Mouse (Mus musculus) brain, adult 2 months (tissue): Measurements from ENCODE around the gene Ppp4r4.
"Not testable (repeated sequence)": the region's sequence is repeated elsewhere in the genome, so short reads cannot be mapped to it uniquely, and the experiment has no call there.

ENCODE experiments used
- DNase-seq: peaks from one replicate; pipeline ENCODE4 v3.0.0; 2011; ENCODE audit warnings: low read depth, low spot score

The Ppp4r4 gene

DNA sequence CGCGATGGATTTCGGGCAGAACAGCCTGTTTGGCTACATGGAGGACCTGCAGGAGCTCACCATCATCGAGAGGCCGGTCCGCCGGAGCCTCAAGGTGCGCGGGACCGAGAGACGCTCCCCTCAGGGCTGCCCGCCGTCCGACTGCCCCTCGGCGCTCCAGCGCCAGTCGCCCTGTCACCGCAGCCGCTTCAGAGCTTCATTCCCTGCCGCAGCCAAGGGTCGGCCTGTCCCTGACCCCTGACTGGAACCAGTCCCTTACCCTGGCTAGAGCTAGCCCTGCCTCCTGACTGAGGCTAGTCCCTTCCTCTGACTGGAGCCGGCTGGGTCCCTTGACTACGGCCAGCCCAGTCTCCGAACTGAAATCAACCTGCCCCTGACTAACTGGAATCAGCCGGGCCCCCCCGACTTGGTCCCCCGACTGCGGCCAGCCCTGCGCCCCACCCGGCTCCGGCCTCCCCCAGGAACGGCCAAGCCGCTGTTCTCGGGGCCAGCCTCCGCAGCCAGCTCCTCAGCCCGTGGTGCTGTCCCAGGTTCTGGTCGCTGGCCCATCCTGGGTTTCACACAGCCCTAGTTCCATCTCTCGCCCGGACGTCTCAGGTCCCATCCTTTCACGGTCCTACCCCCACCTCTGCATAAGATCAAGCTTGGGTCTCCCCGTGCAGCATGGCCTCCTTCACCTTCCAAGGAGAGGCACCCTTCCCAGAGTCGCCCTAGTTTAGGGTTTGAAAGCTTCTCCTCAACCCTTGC is 739 bp downstream of the Ppp4r4 start:
- peak; percentile 18 for DNase-seq

DNA sequence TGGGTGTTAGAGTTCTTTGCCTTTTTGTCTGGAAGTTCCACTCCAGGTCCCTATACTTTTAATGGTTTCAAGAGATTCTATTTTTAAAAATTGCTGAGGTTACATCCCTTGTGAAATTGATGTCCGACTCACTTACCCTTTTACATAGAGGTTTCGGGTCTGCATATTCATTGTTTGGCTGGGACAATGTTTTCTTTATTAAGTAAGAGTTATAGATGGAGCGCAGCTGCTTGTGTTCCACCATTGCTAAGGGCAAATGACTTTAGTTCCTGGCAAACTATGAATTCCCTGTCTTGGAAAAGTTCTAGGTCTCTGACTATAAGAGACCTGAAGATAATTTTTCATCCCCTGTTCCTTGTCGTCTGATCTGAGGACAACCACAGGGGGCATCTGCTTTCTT is 8.3 kb downstream of the Ppp4r4 start:
- DNase-seq, result no peak

DNA sequence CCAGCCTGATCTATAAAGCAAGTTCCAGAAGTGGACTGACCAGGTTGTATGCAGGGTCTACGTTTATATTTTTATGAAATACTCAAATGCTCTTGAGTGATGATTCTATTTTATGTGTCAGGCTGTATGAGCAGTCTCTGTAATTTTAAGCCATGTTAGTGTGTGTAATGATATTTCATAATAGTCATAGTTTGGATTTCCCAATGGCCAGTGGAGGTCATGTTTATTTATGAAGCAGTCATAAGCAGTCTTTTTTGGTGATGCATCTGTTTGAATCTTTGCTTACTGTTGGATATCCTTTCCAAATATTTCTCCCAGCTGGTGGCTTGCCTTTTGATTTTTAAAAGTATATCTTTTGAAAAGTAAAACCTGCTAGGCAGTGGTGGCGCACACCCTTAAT is 11.3 kb downstream of the Ppp4r4 start:
- no peak for DNase-seq

DNA sequence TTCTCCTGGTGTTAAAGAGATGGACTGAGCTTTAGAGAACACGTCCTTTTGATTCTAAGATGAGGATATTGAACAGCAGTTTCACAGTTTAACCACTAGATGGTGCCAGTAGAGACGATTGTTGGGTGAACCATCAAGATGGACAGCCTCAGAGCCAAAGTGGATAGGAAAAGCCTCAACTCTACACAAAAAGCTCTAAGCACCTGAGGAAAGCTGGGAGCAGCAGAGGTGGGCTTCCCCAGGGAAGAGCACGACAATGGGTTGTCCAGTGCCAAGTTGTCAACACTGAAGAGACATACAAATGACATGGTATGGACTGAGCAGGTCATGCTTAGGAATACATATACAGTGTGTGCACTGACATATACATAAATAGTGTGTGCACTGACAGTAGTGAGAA is 12.1 kb downstream of the Ppp4r4 start:
- peak; percentile 74 for DNase-seq

DNA sequence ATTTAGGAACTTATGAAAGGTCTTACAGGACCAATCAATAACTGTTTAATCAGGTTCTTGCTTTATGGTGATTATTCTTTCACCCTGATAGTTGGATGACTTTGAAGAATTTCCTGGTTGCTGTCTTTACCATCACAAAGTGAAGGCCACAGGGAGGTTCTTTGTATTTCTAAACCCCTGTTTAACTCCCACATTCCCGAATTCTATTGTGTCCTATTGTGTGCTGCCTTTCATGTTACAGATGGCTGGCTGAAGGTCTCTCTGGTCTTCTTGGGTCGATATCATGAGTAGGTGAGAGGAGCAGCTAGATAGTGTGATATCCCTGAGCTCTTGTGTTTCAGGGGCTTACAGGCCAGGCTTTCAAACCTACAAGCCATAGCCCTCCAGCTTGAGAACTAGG is 15.4 kb downstream of the Ppp4r4 start:
- no peak for DNase-seq

DNA sequence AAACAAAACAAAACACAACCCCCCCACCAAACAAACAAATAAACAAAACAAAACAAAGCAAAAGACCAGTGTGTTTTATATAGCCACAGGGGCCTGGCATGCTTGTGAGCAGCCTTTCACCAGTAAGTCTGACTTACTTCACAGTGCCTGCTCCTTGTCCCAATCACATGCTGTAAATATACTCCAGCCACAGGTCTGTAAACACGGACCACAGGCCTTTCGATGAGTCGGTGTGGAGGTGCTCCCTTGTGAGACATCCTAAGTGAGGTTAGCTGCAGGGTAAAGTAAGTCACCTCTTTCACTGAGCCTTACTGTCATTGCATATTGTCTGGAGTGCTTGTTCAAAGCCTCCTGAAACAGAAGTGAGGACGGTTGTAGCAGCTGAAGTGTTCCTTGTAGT is 16.4 kb downstream of the Ppp4r4 start:
- DNase-seq, result no peak

DNA sequence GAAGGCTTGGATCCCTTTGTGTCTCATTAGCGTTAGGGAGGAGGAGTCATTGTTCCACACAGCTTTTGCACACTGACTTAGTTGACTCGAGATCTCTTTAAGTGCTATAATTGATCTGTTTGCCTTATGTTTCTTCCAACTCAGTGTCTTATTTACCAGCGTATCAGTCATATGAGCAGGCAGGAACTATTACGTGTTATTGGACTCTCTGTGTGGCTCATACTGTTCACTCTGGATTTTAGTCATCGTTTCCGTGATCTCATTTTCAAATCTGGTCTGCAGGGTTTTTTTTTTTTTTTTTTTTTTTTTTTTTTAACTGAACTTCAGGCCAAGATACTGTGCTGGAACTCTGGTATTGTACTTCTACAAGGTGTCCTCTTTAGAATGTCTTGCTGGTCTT is 18.0 kb downstream of the Ppp4r4 start:
- no peak for DNase-seq

DNA sequence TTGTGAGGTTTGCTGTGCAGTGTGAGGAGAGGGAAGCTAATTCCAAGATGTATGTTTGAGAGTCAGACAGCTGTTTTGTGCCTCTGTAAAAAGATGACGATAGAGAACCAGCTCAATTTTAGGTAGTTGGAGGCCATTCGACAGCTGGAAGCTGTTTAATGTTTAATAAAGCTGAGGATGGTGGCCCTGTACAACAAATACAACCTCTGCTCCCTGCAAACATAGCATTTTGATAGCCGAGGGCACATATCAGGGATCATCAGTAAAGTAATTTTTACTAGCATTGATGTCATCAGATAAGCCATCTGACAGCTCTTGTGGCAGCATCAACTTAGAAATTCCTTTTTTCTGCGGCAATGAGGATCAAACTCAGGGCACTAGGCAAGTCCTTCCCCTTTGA is 19.3 kb downstream of the Ppp4r4 start:
- no peak for DNase-seq

DNA sequence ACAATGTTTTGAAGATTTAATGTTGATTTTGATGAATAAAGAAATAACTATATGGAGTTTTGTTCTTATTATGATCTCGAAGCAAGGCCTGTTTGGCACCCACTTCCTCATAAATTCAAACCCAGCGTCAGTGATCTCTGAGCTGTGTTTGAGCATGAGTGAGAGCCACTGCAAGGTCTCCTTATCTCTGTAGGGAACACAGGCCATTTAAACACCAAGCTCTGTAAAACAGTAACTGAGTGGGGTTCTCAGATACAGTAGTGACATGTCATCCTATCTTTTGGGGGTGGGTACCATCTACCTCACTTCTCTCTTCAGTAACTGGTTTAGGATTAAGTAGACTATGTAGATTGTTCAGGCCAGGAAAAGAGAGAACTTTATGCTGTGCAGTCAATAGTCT is 20.4 kb downstream of the Ppp4r4 start:
- DNase-seq, result no peak

DNA sequence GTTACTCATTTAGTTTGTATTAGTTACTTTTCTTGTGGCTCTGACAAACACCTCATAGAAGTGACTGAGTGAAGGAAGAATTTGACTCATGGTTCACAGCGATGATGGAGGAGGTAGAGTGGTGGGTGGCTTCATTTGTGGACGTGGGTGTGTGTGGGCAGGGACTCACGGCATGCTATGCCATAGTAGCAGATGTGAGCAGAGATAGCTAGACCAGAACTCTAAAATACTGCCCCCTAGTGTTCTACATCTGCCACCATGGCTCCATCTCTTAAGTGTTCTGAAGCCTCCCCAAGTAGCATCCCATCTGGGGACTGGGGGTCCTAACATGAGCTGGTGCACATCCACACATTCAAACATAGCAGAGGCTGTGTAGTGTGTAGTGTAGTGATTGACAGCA is 21.4 kb downstream of the Ppp4r4 start:
- no peak for DNase-seq

DNA sequence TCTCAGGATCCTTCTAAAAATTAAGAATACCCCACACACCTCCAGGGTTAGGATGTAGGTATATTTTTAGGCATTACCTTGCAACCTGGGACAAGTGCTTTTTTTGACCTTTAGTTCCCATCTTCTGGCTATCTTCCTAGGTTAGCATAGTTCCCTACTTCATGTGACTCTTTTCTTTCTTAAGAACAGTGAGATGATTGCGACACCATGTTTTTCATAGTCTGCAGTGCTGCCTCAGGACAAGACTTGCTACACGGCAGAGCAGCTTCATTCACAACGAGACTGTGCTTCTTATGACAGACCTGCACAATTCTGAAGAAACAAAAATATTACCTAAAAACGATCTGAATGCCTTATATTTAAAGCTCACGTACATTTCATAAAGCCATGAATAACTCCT is 24.8 kb downstream of the Ppp4r4 start:
- DNase-seq, result no peak

DNA sequence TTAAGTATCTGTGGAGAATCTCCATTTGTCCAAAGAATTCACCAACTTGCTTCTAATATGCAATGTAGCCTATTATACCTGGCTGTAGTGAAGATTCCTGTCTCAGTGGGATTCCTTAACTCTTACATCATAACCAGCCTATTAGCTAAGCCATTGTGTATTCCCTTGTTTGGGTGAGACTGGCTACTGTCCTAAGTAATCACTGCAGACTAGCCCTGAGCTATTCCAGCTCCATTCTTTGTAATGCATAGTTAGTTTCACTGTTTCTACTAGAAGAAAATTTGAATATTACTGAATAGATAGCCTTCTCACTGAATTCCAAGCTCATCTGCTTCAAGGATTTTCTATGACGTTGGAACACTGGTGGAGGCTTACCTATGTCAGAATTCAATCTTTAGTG is 32.6 kb downstream of the Ppp4r4 start:
- no peak for DNase-seq

DNA sequence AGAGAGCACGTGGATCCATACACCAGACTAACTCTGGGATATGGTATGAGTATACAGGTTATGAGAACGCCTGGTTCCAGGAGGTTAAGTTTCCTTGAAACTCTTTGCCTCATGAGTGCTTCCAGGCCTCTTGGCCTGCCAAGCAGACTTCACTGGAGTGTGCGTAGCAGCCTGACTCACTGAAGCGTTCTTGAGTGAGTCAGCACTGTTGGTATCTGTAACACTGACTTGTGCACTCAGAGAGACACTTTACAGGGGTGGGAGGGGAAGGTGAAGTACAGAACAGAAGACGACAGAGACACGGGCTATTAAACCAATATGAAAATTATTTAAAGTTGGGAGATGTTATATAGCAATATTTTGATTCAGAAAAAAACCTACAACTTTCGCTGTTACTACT is 33.1 kb downstream of the Ppp4r4 start:
- DNase-seq, result peak; percentile 73

DNA sequence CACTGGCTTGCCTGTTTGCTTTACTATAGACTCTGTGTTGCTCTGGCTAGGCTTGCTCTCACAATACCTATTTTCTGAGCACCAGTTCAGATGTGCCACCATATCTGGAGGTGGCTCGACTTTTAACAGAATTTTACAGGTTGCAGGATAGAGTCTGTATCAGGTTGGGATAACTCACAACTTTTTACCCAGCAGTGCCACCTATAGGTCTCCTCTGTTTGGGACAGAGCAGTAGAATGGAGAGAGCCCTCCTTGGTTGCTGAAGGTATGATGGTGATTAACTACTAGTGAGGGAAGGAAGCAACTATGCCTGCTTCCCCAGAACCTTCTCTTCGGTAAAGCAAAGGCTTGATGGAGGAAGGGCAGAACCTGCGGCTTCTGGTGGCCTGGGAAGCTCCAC is 35.0 kb downstream of the Ppp4r4 start:
- DNase-seq, result peak; percentile 38

DNA sequence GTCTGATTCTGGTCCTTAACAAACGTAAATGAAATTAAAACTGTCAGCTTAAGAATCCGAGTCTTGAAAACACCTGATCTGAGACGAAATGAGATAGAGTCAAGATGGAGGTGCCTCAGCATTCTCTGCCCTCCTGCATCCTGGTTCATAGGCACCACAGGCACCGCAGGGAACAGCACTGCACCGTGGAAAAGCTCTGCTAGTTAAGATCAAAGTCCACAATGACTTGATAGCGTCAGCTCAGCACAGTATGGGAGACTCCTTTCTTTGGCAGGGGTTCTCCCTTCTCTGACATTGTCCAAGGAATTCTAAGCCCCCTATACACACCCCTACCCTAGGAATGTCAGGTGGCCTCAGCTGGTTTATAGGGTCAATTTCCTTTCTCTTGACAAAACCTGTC is 37.6 kb downstream of the Ppp4r4 start:
- no peak for DNase-seq

DNA sequence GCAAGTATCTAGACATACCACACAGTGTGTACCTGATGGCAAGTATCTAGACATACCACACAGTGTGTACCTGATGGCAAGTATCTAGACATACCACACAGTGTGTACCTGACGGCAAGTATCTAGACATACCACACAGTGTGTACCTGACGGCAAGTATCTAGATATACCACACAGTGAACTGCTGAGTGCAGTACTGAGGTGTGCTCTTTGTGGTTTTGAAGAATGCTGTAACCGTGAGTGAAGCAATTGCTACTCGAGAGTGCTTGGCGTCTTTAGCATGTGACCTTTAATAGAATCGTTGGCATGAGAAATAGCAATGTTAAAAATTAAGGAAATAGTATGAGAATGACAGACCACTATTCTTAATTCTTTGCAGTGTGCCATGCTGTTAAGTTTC is 46.1 kb downstream of the Ppp4r4 start:
- not testable (repeated sequence) for DNase-seq

DNA sequence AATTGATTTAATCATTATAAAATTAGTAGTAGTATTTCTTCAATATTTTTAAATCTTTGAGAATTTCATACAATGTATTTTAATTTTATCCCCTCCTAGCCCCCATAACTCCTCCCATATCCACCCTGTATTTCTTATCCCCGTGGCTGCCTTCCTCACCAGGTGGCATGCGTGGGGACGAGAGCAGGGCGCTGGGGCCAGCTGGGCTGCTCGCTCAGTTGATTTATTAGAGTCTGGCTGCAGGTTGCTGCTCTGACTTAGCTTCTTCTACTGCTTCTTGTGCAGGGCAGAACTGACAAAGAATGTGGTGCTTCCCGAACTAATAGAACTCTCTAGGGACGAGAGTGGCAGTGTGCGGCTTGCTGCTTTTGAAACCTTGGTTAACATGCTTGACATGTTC is 51.7 kb downstream of the Ppp4r4 start:
- no peak for DNase-seq

DNA sequence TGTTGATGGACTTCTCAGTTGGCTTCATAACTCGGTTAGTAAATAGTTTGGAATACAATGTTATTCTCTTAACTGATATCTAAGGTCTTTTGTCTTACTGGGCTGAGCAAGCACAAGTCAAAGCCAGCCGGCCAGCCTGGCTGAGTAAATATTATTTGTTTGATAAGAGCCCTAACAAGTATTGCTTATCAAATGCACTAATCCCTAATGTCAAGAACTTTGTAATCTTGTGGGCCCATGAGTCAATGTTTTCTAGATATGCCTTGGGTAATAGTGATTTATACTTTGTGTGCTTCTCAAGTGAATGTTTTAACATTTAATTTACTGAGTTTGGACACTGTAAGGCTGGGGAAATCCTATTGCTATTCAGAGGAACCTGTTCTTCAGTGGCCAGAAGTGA is 66.3 kb downstream of the Ppp4r4 start:
- DNase-seq, result no peak

DNA sequence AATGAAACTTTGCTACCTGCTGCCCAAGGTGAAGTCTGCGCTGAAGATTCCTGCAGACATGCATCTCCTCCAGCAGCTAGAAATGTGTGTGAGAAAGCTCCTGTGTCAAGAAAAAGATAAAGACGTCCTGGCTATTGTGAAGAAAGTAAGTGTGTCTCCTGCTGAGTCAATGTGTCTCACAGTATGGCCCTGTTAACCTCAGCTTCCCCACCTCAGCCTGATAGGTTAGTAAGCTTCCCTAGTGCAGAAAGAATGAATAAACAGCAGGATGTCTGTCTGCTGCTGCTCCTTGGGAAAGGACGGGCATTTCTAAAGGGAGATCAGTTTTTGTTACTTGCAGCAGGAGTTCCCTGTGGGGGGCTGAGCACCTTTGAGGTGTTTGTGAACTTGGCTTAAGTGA is 68.3 kb downstream of the Ppp4r4 start:
- DNase-seq, result no peak

DNA sequence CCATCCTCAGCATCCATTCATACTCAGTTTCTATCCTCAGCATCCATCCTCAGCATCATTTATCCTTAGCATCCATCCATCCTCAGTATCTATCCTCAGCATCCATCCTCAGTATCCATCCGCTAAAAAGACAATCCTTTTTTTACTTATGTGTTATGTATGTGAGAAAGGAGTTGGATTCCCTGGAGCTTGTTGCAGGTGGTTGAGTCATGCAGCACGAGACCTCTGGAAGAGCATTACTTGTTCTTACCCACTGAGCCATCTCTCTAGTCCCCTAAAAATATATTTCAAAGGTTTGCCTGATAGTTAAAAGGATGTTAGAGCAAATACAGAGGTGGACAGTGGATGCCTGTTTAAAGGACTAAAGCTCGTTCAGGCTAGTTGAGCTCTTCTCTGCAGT is 69.8 kb downstream of the Ppp4r4 start:
- DNase-seq, result no peak

DNA sequence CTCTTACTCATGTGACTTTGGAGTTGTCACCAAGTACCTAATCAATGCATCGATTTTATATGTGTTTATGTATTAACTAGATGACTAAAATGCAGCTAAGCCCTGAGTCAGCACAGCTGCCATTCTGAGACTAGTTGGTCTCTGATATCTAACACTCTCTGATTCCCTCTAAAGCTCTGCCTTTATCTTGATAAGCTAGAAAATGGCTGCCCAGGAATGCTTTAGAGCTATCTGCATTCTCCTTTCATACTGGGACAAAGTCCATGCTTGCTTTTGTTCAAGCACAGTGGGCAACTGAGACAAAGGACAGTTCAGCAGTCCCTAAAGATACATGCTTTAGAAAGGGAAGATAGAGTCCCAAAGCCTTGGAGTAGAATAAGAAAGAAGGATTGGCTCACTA is 83.1 kb downstream of the Ppp4r4 start:
- DNase-seq, result no peak

DNA sequence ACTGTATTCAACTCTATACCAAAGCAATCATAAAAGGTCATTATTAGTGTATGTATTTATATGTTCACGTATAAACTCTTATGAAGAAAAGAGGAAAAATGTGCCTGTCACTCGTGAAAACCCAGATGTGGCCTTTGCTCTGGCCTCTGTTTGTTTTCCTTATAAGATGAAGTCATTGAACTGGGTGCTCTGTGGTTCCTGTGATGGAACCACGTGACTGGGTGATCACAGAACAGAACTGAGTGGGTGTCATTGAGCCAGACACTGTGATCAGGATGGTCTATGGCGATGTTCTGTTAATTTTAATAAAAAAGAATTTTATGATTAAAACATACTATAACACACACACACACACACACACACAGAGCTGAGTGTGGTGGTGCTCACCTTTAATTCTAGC is 83.7 kb downstream of the Ppp4r4 start:
- DNase-seq, result no peak

DNA sequence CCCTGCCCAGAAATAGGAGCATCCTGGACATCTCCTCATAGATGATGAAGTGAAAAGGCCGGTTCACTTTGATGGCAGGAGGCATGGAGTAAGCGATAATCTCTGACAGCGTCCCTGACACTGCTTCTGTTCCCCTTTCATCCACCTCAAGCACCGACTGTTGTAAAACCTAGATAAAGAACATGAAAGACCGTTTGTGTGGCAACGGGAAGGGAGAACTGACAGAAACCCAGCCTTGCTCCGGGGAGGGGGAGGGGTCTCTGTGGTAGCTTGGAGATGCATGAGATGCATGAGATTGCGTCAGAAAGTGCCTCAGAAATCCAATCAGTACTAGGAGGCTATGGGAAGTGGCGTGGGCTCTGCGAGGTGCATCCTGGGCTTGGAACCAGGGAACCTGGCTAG is 84.8 kb downstream of the Ppp4r4 start:
- DNase-seq, result no peak

DNA sequence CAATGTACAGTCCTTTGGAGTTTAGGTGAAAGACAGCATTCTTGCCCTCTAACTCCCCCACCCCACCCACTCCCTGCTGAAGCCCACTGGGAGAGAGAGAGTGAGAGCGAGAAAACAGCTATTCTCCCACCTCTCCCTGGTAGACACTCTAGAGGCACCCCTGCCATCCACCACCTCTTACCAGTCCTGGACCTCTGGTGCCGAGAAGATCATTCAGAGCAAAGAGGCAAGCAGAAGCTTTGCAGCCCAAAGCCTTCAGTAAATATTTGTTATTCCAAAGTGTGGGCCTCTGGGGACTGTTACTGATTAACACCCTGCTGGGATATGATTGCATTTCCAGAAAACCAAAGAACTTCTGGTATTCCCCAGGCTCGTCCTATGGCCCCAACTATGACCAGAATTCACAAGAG is 99.1 kb downstream of the Ppp4r4 start, which contains the start of gene Serpina10:
Serpina10 (minus strand) TSS at position 242 of the 410 bp plus-strand sequence.
- no peak for DNase-seq
